In the genomic region with DNA sequence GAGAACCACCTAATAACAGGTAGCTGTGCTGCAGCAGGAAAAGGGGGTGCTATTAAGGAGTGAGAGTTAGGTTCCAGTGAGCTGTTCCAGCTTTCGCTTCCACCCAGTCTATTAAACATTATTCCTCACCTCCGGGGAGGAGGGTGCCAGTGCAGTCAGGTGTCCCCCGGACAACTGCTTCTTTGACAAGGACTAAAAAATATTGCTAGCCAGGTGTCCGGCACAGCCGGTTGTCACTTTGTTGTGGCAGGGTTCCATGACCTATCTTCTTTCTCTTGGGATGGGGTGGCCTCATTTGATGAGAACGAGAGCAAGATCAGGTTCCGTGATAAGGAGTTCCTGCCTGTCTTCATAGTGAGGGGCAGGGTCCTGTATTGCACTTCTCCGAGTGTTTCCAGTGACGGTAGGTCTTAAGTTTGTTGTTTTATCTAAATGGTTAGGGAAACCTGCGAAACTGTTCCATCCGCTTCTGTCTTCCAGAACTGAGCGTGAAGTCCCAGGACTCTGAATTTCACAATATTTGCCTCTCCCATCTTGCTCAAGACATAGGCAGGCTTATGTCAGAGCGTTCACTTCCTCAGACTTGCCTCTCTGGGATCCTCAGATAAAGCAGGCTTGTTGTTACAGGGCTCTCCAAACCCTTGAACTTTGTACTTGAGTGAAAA, we compare ENCODE assay signal across 8 mouse cellular contexts. TPM values are rescaled to one million over a fixed set of nuclear protein-coding genes. Genes with fewer than 3 reads are reported as not detected.
DNase-seq lines count a peak whose midpoint lies in the region; ATAC-seq and TF ChIP-seq lines count a peak whose summit lies in the region.

No protein-coding gene starts in this region.

- DNase-seq in spleen, adult 2 months (ENCODE audit: low read depth in 1 of 2, low spot score in 2 of 2), result no peak
- DNase-seq in spleen, postnatal 14 days (ENCODE audit: low spot score in 2 of 2), result no peak
- peak; percentile 34 to 42 for DNase-seq in cerebellum, postnatal 10 days
- DNase-seq in heart, adult 9 months (ENCODE audit: low spot score in 2 of 2), result peak; percentile 44 to 46
- peak; percentile 48 for DNase-seq in kidney, postnatal 0 days (ENCODE audit: low spot score)
- peak; percentile 61 for DNase-seq in yolk sac, embryonic 10.5 days (ENCODE audit: low spot score)

- no peak for TF ChIP-seq POLR2A in spleen, adult 2 months (IDR thresholded peaks at IDR 0.05; ENCODE audit: low read depth, low read length)

- peaks cover 1% of the 10 kb centered on the region; the same call in 1 of the 2 replicates for H3K36me3 ChIP-seq in spleen, adult 2 months (ENCODE audit: control insufficient read depth, insufficient read depth, low read length)
- H3K36me3 ChIP-seq in kidney, postnatal 0 days (ENCODE audit: insufficient read depth, low read length), result no peaks in the 10 kb centered on the region; the same call in 1 of the 2 replicates
- peaks cover 13% of the 10 kb centered on the region for H3K36me3 ChIP-seq in megakaryocyte, embryonic 14.5 days (replicated peaks; ENCODE audit: low read length)

- H3K4me1 ChIP-seq in spleen, adult 2 months (ENCODE audit: control insufficient read depth, insufficient read depth, insufficient read length), result peaks cover 8% of the 10 kb centered on the region; the same call in 1 of the 2 replicates
- peaks cover 21% of the 10 kb centered on the region for H3K4me1 ChIP-seq in kidney, postnatal 0 days (replicated peaks; ENCODE audit: insufficient read depth, low read length)
- H3K4me1 ChIP-seq in megakaryocyte, embryonic 14.5 days, result peaks cover 54% of the 10 kb centered on the region

- WGBS in spleen, adult 2 months, result 21% methylated on average over 13 of the region's 13 CpGs
- WGBS in kidney, postnatal 0 days, result 16% methylated on average over 13 of the region's 13 CpGs

- no peak for TF ChIP-seq CTCF in spleen, adult 2 months (IDR thresholded peaks at IDR 0.05; ENCODE audit: extremely low read depth, insufficient read depth, insufficient read length, insufficient replicate concordance)
- no peak for TF ChIP-seq CTCF in kidney, postnatal 0 days (IDR thresholded peaks at IDR 0.05; ENCODE audit: low read depth)

- peak overlapping the region; percentile 73 for H3K27ac ChIP-seq in spleen, adult 2 months (ENCODE audit: insufficient read depth, low read length)
- H3K27ac ChIP-seq in kidney, postnatal 0 days, result peak overlapping the region; percentile 81

- H3K4me2 ChIP-seq in kidney, postnatal 0 days (ENCODE audit: low read length), result peak overlapping the region; percentile 96

- peak overlapping the region; percentile 87 for H3K9ac ChIP-seq in kidney, postnatal 0 days (ENCODE audit: low read depth, low read length)

- peak overlapping the region; percentile 81 for H3K4me3 ChIP-seq in spleen, adult 2 months (ENCODE audit: extremely low read depth, insufficient read depth, insufficient read length)
- H3K4me3 ChIP-seq in kidney, postnatal 0 days (replicated peaks; ENCODE audit: low read depth, low read length), result peak overlapping the region; percentile 89
- H3K4me3 ChIP-seq in megakaryocyte, embryonic 14.5 days (replicated peaks), result peak overlapping the region; percentile 95

- no peaks in the 10 kb centered on the region for H3K27me3 ChIP-seq in spleen, adult 2 months (ENCODE audit: control insufficient read depth, insufficient read depth, low read length)
- H3K27me3 ChIP-seq in kidney, postnatal 0 days (ENCODE audit: insufficient read depth, low read length), result no peaks in the 10 kb centered on the region
- no peaks in the 10 kb centered on the region for H3K27me3 ChIP-seq in megakaryocyte, embryonic 14.5 days (replicated peaks)

- peak; percentile 16; the same call in 1 of the 2 replicates for ATAC-seq in kidney, postnatal 0 days (replicated peaks; ENCODE audit: low FRiP score, low read depth)
- ATAC-seq in frontal cortex, adult (ENCODE audit: low TSS enrichment), result no peak

- H3K9me3 ChIP-seq in kidney, postnatal 0 days (replicated peaks; ENCODE audit: low read length), result no peaks in the 10 kb centered on the region
- H3K9me3 ChIP-seq in megakaryocyte, embryonic 14.5 days, result no peaks in the 10 kb centered on the region

RNA-seq across cellular contexts. Expression of a gene that starts 0.7 kb away (rescaled TPM):
- polyA plus RNA-seq in spleen, adult 2 months (2012; rRNA removed), result 21.9 and 23.0 TPM in 2 replicates
- 5.7 and 7.2 TPM in 2 replicates for polyA plus RNA-seq in kidney, postnatal 0 days (2015; fragmentation: Nextera tagmentation; extraction: Ambion mirVana)
- 11.0 and 12.8 TPM in 2 replicates for polyA plus RNA-seq in megakaryocyte, embryonic 14.5 days (2012; ENCODE audit: insufficient read depth, low replicate concordance)

Comparison
In these comparisons a context has a peak if more than half of its experiments do, and no peak if none do; other contexts are left out.
1. DNase-seq: peak in cerebellum, postnatal 10 days (2 of 2), heart, adult 9 months (2 of 2), kidney, postnatal 0 days (single experiment) and yolk sac, embryonic 10.5 days (single experiment); none in spleen, adult 2 months (0 of 2) and spleen, postnatal 14 days (0 of 2).
2. Peak in every context shown above with its lines, with median percentiles within 50 percentile points of each other: H3K4me3 ChIP-seq.